Mouse (Mus musculus): ENCODE measurements around the gene Rhob.

Gene Rhob

DNA sequence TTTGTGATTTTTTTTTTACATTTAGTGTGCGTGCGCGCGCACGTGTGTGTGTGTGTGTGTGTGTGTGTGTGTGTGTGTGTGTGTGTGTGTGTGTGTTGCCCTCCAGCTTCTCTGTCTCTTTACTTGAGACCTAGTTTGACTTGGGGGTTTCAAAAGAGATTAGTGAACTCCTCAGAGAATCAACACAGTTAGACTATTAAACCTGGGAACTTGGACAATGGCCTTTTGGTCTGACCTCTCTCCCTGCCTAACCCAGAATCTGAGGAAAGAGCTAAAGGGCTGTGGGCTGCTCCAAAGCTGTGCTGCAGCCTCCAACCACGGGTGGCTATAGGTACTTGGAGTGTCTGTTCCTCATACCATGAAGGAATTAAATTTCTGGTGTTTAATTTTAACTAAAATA is 4.3 kb upstream of the Rhob start:
- DNase-seq (ENCODE audit: low spot score) = no peak

DNA sequence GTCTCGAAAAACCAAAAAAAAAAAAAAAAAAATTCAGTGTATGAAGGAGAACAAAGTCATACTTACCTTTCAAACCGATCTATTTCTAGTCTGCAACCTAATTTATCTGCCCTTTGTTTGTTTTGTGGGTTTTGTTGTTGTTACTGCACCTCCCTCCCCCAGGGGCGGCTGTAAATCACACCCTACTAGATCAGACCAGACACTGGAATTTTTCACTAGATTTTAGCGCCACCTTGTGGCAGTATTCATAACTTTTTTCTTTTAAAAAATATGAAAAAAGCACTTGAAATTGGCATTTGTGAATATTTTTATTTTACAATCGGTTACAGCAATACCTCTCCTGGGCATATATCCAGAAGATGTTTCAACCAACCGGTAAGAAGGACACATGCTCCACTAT is 2.7 kb upstream of the Rhob start:
- DNase-seq (ENCODE audit: low spot score) = peak; percentile 75

DNA sequence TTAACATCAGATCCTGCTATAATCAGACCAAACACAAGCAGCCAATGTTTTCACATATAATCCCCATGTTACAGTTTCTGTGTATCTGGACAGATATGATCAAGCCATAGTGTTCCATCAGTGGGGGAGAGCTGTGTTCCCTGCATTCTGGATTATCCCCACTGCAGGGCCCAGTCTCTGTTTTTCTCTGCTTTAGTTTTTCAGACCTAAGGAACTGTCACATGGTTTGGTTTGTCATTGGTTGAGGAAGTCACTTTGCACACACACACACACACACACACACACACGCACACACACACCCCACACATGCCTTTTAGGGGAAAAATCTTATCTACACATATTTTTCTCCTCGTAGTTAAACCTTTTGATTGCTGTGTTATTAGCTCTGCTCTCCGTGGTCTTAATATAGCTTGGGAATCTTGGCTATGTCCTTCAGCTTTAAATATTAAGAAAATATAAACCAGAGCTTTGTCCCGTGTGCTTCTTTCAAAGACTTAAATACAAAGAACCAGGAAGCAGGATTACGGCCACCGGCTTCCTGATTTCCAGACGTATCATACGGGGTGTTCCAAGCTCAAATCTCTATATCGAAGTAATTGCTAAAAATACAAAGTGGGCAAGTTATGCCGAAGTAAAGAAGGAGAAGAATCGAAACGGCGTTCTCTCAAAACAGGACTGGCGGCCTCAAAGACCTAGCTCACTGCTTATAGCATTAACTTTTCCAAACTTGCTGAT is 1.9 kb upstream of the Rhob start:
- peak; percentile 40 for DNase-seq (ENCODE audit: low spot score)

DNA sequence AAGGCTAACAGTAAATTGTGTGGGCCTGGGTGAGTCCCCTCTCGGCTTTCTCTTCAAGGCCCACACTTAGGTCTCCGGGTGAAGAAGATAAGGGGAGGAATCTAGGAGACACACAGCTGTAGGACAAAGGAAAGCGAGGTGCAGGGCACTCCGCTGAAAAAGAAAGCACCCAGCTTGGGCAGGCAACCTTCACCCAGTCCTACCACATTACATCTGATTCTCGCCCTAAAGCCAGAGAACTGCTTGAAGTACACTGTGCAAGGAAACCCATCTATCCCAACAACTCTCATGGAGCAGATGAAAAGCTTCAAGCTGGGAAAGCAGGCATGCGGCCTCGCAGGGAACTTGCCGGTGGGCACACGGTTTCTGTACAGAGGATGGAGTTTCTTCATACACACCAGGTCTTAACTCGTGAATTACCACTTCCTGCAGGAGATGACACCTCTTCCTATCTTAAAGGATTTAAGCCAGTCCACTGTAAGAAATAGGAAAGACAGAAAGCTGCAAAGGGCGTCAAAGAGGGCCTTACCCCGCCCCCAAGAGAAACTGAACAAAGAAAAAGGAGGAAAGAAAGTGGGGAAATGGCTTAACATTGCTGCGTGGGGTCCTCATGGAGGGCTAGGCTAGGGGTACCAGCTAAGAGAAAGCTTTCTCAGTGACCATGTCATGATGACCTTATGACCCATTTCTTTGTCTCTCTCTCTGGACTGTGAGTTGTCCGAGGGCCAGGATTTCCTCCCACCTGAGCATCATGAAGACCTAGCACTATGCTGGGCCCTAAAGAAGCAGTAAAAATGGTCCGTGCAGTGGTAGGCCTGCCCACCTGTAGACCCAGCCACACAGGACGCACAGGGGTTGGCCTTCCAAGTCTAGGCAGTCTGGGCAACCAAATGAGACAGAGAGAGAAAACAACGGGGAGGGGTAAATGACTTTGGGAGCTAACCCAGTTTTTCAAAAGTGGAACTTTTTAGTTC is 1.1 kb upstream of the Rhob start:
- no peak for DNase-seq (ENCODE audit: low spot score)

DNA sequence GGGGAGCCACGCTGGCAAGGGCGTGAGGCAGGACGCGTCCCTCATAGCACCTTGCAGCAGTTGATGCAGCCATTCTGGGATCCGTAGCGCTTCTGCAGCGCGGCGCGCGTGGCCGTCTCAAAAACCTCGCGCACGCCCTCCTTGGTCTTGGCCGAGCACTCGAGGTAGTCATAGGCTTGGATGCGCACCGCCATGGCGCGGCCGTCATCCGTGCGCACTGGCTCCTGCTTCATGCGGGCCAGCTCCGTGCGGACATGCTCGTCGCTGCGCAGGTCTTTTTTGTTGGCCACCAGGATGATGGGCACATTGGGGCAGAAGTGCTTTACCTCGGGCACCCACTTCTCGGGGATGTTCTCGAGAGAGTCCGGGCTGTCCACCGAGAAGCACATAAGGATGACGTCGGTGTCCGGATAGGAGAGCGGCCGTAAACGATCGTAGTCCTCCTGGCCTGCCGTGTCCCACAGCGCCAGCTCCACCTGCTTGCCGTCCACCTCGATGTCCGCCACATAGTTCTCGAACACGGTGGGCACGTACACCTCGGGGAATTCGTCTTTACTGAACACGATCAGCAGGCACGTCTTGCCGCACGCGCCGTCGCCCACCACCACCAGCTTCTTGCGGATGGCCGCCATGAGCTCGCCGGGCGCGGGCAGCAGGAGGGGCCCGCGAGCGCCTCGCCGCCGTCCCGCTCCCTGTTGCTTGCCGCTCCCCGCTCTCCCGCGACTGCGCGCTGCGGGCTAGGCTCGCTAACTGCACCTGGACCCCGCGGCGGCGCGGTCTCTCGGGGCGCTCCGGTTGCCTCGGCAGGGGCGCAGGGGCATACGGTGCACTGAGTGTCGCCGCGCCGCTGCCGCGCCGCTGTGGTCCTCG is 573 bp downstream of the Rhob start:
- peak; percentile 64 for DNase-seq (ENCODE audit: low spot score)

DNA sequence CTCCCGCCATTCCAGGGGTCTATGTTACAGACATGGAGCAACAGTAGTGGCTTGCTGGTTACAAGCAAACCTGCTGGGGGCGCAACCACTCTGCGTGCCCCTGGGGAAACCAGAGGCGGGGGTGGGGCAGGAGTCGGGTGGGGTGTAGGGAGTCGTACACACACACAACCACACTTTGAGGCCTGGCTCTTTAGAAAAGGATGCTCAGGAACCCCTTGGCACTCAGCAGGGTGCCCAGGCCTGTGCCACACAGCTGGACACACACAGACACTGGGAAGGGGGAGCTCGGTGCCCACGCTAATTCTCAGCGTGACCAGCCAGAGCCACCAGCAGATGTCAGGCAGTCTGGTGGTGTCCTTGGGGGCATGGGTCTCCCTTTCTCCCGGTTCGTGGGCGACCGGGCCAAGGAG is 1.2 kb downstream of the Rhob start:
- peak; percentile 68 for DNase-seq (ENCODE audit: low spot score)

DNA sequence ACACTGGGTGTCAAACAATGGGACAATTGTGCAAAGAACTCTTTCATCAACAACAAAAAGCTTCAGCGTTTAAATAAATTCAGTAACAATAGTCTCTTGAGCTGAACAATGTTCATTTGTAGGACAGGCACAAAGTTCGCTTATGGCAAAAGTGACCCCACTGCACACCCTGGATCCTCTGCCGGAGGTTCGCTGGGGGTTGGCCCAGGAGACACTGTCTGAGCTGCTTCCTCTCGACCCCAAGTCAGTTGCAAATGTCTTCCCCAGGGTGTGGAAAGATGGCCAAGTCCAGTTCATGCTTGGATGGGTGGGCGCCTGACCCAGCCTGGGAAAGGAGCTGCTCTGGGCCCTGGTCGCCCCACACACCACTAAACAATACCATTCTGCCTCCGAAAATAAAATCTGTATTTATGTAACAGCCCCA is 1.6 kb downstream of the Rhob start:
- peak; percentile 60 for DNase-seq (ENCODE audit: low spot score)

DNA sequence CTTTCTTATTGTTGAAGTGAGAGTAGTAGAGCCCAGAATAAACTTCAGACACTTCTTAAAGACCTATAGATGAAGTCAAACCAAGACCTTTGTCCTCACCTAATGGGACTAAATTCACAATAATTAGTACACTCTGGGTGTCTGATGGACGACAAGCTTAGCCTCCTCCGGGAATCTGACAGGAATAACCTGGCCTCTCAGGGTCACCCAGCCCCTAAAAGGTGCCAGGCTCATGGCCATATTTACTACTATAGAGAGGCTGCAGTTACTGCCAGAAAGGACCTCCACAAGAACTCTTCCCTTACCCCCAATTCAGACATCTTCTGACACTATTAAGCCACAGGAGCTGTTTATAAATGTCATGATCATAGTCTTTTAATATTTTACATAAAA is 2.5 kb downstream of the Rhob start:
- DNase-seq (ENCODE audit: low spot score) = no peak

DNA sequence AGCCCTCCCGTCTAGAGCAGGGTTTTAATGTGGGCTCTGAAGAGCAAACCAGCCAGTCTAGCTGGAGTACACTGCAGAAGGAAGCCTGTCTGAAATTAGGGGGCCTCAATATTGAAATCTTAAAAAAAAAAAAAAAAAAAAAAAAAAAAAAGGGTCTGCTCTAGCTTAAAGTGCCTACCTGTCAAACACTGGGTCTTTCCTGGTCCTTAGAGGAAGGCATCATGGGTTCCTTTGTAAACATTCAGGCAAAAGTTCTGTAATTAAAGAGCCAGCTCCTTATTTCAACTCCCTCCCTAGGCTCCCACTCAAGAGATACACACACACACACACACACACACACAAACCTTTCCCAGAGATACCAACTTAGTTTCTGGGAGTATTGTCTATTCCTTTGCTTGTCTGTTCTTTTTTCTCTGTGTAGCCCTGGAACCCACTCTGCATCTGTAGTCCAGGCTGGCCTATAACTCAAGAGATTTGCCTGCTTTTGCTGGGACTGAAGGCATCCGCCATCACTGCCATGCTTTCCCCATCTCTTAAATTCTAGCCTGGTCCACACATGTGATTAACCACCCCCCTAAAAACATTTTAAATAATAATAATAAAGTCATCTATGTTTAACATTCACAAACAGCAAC is 3.0 kb downstream of the Rhob start:
- DNase-seq (ENCODE audit: low spot score) = no peak

DNA sequence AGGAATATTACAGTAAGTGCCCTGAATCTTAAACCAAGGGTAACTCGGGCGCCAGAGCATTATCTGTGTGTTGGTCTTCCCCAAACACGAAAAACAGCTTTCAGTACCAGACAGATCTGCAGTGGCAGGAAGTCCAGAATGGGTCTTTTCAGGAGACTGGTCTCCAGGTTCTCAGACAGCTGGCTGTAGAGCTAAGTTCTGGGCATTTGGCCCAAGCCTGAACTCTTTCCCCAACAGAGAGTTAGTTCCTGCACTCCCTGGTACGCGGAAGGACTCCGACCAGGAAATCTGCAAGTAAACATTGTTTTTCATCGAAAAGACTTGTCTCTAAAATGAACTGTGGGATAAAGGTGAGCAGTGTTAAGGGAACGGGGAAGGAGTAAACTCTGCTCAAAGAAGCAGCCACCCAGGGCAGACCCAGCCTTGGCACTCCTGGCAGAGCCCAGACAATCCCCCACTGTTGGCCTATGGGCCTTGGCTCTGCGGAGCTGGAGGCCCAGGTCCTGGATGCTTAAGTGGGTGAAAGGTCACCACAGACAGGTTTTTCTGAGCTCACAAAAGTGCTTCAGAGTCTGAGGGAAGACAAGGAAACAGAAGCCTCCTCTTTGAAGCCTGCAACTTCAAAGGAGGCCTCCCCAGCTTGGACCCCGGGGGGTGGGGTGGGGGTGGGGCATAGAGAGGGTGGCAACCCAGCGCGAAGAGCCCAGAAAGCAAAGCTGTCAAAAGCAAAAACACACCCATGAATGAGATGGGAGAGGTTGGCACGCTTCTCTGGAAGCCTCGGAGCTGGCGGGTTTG is 3.7 kb downstream of the Rhob start:
- peak; percentile 64 for DNase-seq (ENCODE audit: low spot score)

DNA sequence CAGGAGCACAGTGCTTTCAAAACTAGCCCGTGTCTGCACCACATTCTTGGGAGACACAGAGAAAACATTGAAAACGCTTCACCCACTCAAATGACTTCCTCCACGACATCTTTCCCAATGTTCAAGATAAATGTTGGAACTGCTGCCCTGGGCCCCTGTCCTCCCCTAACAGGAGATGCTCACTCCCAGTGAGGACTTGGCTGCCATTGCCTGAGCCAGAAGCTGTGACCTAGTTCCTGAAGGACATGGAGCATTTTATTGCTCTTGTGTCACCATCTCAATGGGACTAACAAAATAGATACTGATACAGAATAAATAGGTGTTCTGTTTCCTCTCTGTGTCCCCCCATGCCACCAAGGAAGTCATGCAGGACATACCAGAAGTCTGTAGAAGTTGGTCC is 5.1 kb downstream of the Rhob start:
- DNase-seq (ENCODE audit: low spot score) = no peak

DNA sequence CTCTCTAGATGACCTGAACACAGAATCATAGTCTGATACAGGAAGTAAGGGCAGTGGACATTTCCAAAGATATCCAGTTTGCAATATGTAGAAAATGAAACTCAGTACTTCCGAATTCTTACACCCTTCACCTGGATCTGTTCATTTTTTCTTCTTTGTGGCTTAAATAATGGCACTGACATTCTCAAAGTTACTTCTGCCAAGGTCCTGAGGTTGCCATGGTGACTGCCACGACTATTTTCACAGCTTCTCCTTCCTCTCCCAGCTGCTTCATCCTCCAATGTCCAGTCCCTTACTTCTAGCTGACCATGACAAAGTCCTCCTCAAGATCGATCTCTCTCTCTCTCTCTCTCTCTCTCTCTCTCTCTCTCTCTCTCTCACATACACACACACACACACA is 6.4 kb downstream of the Rhob start:
- DNase-seq (ENCODE audit: low spot score) = no peak

DNA sequence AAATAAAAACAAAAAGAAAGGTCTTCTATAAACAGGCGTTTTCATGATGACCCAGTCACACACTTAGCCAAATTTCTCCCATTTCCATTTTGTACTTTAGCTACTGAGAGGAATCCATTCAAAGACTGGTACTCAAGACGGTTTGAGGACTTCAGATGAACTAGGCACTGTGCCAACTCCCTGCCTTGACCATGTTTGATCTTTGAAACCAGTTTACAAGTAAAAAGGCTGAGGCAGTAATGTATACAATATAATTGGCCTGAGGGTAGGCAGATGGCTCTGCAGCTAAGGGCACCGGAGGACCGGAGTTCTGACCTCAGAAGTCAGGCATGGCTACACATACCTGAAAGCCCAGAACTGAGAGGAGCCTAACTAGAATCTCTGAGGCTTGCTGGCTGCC is 10.7 kb downstream of the Rhob start:
- DNase-seq (ENCODE audit: low spot score) = no peak

DNA sequence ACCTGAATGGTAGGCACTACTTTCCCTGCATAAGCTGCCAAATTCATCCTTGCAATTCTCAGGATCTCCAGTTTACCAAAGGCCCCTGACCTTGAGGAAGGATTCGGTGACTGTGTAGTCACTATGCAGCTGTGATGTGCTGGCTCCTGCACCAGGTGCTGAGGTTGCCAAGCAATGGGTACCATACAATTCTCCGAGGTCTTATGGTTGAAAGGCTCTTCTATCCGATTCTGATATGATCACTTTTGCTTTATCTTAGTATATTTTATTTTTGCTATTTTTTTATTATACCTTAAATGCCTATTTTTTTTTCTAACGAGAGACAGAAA is 11.2 kb downstream of the Rhob start:
- no peak for DNase-seq (ENCODE audit: low spot score)

DNA sequence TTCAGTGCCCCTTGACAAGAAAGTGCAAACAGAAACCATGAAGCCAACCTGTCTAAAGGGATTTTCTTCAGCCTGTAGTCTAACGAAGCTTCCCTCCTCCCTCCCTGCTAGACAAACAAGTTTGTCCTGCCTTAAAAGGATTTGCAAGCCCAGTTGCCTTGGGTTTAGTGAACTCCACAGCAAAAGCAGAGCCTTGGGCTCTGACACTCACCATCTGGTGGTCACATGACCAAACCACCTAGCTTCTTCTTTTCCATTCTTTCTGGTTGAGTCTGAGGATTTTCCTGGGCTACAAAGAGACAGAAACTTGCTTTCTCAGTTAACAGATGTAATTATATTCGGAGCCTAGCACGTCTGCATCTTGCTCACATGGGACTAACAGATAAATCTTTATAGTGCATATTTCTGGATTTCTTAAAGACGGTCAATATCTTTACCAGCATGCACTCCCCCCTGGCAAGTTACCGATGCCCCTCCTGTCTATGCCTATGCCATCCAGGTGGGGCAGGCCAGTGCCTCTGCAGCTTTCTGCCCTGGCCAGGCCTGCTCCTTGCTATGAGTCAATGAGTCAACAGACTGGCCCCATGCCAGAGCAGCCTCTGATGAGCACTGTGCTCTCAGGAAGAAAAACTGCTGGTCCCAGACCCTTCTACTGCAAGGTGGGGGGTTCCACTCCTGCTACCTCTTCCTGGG is 11.7 kb downstream of the Rhob start:
- DNase-seq (ENCODE audit: low spot score) = peak; percentile 58

DNA sequence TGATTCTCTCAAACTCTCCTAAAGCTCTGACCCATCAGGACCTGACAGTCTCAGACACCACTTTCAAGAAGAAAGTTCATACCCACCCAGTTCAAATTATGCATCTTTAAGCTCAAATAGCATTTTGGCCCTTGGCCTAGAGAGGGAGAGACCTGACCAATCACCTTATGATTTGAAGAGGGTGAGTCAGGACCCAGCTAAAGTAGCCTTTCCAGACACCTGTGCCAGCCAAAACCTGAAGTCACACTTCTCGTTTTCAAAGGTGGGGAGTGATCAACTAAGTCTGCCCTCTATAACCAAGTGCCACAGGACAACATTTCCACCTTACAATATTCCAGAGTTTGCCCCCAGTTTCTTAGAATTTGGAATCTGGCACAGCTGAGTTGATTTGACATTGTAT is 12.5 kb downstream of the Rhob start:
- DNase-seq (ENCODE audit: low spot score) = no peak

DNA sequence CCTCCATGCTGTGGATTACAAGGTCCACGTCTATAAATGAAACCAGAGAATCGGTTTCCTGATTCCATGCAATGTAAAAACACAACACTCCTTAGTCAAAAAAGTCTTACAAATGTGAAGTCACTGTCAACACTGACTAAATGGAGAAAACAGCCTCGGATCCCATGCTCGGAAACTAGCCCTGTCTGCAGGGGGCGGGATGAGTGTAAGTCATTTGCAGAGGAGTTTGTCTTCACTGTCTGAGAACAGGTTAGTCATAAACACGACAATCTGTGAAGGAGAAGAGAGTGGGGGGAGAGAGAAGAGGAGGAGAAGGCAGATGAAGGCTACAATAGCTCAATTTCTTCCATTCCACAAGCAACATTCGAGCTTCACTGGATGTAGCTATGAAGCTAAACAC is 14.6 kb downstream of the Rhob start:
- DNase-seq (ENCODE audit: low spot score) = no peak

DNA sequence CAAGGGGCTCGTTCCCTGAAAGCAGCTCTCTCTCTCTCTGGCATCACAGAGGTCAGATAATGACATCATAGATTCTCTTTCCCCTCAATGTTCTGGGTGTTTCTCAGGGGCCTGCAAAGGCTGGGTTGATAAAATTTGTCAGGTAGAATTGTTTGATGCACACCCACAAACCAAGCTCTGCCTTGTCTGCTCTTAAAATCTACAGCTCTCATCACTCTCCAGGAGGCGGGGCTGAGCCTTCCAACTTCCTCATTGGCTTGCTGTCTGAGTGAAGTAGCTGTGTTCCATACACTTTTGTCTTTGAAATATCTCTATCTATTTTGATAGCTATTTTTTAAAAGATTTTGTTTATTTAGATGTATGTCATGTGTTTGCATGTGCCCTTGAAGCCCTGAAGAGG is 17.6 kb downstream of the Rhob start:
- no peak for DNase-seq (ENCODE audit: low spot score)

DNA sequence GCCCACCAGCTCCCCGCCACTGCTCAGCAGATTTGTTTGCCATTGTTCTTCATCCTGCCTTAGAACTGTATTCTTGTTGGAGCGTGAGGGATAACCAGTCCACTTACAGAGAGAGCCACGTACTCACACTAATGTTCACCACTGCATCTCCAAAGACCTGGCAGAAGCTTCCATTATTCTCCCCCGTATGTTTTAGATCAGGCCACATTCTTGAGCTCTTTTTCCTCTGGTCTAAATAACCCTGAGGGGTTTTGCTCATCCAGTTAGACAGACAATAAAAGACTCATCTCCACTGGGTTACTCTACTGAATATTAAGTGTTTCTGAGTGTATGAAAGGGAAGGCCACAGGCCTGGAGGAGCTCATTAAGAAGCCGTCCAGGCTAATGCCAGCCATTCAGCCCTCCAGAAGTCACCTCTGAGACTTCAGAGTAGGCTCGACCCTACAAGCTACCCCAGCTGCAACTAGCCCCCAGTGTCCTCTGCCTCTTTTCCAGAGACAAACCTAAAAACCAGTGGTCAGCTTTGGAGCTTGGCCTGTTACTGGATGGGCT is 24.9 kb downstream of the Rhob start:
- no peak for DNase-seq (ENCODE audit: low spot score)

All from layer of hippocampus, adult 11-12 months (tissue).